Mouse (Mus musculus): ENCODE measurements around the gene Trappc13. TPM values are rescaled to one million over a fixed set of nuclear protein-coding genes. Genes with fewer than 3 reads are reported as not detected.
A peak's percentile ranks its signal among the peaks of the same experiment; 100 is the strongest.

The Trappc13 gene
- polyA plus RNA-seq, 1 experiment from 2014 or later, result 71.7 TPM

- peak overlapping the region; percentile 78 for H3K4me3 ChIP-seq
- H3K27ac ChIP-seq, result peak overlapping the region; percentile 88
- 2% methylated on average over 38 of the region's 38 CpGs for WGBS
- peak; percentile 54 for DNase-seq (ENCODE audit: low spot score)
- peaks cover 37% of the 10 kb centered on the region for H3K4me1 ChIP-seq (replicated peaks)
- peaks cover 6% of the 10 kb centered on the region for H3K36me3 ChIP-seq
- H3K27me3 ChIP-seq (ENCODE audit: insufficient read depth, poor library complexity, severe bottlenecking), result no peaks in the 10 kb centered on the region
- H3K9me3 ChIP-seq, result no peaks in the 10 kb centered on the region
Measured at GRCm38 (mm10) chr13:104109816-104110521, 68.3 kb downstream of the Trappc13 start.

GRCm38 (mm10) chr13:104109288-104109815 is 68.9 kb downstream of the Trappc13 start, which contains the start of the genes Nln and Sgtb:
Gene Nln (minus strand): TSS chr13:104109614.
Gene Sgtb (plus strand): TSS chr13:104109741.
- Histone ChIP-seq H3K4me1 (replicated peaks) (peaks cover 37% of the 10 kb centered on the region), H3K36me3 (peaks cover 6% of the 10 kb centered on the region), H3K4me3 (peak within 1 kb of the TSS; percentile 78), H3K27me3 (ENCODE audit: insufficient read depth, poor library complexity, severe bottlenecking) (no peaks in the 10 kb centered on the region), H3K9me3 (peaks cover 4% of the 10 kb centered on the region; the same call in 1 of the 2 replicates), H3K27ac (peak within 1 kb of the TSS; percentile 88)
- 1% methylated on average over 44 of the region's 44 CpGs for WGBS
- DNase-seq (ENCODE audit: low spot score), result peak; percentile 94

DNA sequence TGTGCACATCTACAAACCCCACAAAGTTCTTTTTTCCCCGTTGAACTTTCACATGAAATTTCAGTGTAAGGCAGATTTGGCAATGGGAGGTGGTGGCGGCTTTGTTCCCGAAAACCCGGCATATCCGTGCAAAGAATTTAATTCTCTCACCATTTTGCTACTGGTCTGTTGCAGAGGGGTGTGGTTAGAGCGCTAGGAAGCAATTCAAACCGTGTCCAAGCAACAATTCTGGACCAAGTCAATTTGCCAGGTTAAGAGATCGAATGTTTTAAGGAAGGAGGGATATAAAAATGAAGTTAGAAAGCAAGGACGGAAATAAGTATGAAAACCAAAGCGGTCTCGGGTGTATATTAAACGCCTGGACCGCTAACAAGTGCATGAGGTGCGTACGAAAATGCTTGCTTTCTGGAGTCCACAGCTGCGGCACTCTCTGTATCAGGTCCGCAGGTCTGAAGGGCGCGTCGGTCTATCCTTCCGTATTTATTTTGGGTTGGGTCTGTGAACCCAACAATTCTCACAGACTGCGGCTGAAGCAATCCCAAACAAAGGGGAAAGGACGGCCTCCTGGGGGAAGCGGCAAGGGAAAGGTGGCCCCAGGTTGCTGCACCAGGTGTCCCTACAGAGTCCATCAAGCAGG is 69.5 kb downstream of the Trappc13 start:
- Histone ChIP-seq H3K36me3 (peaks cover 9% of the 10 kb centered on the region), H3K27ac (peak overlapping the region; percentile 88), H3K27me3 (ENCODE audit: insufficient read depth, poor library complexity, severe bottlenecking) (no peaks in the 10 kb centered on the region), H3K9me3 (peaks cover 10% of the 10 kb centered on the region; the same call in 1 of the 2 replicates), H3K4me3 (peak overlapping the region; percentile 78), H3K4me1 (replicated peaks) (peaks cover 37% of the 10 kb centered on the region)
- peak; percentile 38 for DNase-seq (ENCODE audit: low spot score)
- WGBS, result 2% methylated on average over 24 of the region's 24 CpGs

DNA sequence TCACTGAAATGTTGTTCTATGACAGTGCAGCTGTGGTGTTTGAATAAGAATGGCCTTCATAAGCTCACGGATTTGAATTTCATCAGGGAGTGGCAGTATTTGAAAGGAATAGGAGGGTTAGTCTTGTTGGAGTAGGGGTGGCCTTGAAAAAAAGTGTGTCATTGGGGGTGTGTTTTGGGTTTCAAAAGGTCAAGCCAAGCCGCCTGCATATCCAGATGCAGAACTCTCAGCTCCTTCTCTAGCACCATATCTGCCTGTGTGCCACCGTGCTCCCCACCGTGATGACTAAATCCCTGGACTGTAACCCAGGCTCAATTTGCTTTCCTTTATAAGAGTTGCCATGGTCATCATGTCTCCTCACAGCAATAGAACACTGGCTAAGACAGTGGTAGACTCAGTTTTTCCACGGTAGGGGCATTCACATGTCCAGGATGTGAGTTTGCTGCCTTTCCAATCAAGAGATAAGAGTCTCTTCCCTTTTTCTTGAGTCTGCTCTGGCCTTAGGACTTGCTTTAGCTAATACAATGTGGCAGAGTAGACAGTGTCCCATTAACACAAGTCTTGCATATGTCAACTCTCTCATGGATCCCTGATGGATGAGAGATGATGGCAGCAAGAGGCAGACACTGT is 76.5 kb downstream of the Trappc13 start:
- Histone ChIP-seq H3K4me3 (no peak overlapping the region), H3K9me3 (peaks cover 11% of the 10 kb centered on the region; the same call in 1 of the 2 replicates), H3K27me3 (ENCODE audit: insufficient read depth, poor library complexity, severe bottlenecking) (no peaks in the 10 kb centered on the region), H3K36me3 (peaks cover 10% of the 10 kb centered on the region), H3K4me1 (replicated peaks) (no peaks in the 10 kb centered on the region), H3K27ac (no peak overlapping the region)
- DNase-seq (ENCODE audit: low spot score), result no peak
- 89% methylated on average over 5 of the region's 5 CpGs for WGBS

- no peak overlapping the region for H3K27ac ChIP-seq
- H3K36me3 ChIP-seq, result peaks cover 10% of the 10 kb centered on the region
- no peak overlapping the region for H3K4me3 ChIP-seq
- no peaks in the 10 kb centered on the region for H3K27me3 ChIP-seq (ENCODE audit: insufficient read depth, poor library complexity, severe bottlenecking)
- 88% methylated on average over 4 of the region's 4 CpGs for WGBS
- peaks cover 11% of the 10 kb centered on the region; the same call in 1 of the 2 replicates for H3K9me3 ChIP-seq
- DNase-seq (ENCODE audit: low spot score), result no peak
- H3K4me1 ChIP-seq (replicated peaks), result no peaks in the 10 kb centered on the region
Measured at GRCm38 (mm10) chr13:104100416-104100815, 77.9 kb downstream of the Trappc13 start.

DNA sequence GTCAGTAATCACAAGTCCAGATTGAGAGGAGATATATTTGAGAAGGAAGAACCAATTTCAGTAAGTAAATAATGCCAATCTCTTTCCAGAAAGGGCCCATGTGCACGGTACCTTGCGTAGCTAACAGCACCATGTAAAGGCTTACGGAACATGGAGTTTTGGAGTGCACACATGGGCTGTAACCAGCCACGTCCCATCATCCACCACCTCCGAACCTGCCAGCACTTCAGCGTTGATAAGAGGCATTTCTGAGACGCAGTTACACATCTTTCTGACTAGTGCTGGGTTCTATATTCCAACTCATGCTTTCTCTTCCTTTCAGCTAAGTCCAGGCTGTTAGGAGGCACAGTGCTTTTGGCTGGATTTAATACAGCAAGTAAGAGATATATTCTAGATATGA is 81.1 kb downstream of the Trappc13 start:
- H3K27me3 ChIP-seq (ENCODE audit: insufficient read depth, poor library complexity, severe bottlenecking), result no peaks in the 10 kb centered on the region
- no peak overlapping the region for H3K27ac ChIP-seq
- no peaks in the 10 kb centered on the region for H3K9me3 ChIP-seq
- DNase-seq (ENCODE audit: low spot score), result no peak
- no peaks in the 10 kb centered on the region for H3K4me1 ChIP-seq (replicated peaks)
- 96% methylated on average over 7 of the region's 7 CpGs for WGBS
- H3K36me3 ChIP-seq, result peaks cover 3% of the 10 kb centered on the region; the same call in 1 of the 2 replicates
- H3K4me3 ChIP-seq, result no peak overlapping the region

DNA sequence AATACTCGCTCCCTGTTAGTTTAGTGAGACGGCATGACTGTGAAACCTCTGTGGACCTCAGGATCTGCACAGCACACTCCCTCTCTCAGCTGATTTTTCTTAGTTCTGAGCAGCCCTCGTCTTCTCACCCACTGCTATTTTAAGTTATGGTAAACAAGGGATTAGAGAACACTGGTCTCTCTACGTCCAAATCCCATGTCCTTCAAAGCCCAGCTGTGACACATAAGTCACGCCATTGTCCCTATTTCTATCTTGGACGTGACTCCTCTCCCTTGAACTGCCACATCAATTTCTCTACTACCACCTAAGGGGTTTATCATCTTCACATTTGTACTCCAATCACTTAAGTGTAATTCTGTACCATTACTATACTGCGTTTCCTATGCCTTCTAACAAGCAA is 82.3 kb downstream of the Trappc13 start:
- H3K27me3 ChIP-seq (ENCODE audit: insufficient read depth, poor library complexity, severe bottlenecking), result no peaks in the 10 kb centered on the region
- peaks cover 3% of the 10 kb centered on the region; the same call in 1 of the 2 replicates for H3K36me3 ChIP-seq
- H3K4me1 ChIP-seq (replicated peaks), result no peaks in the 10 kb centered on the region
- no peak overlapping the region for H3K4me3 ChIP-seq
- DNase-seq (ENCODE audit: low spot score), result no peak
- no peaks in the 10 kb centered on the region for H3K9me3 ChIP-seq
- H3K27ac ChIP-seq, result no peak overlapping the region
- 72% methylated on average over 7 of the region's 7 CpGs for WGBS

- WGBS, result 87% methylated on average over 11 of the region's 11 CpGs
- DNase-seq (ENCODE audit: low spot score), result no peak
- Histone ChIP-seq H3K9me3 (no peaks in the 10 kb centered on the region), H3K4me3 (no peak overlapping the region), H3K27me3 (ENCODE audit: insufficient read depth, poor library complexity, severe bottlenecking) (no peaks in the 10 kb centered on the region), H3K4me1 (replicated peaks) (no peaks in the 10 kb centered on the region), H3K36me3 (no peaks in the 10 kb centered on the region), H3K27ac (no peak overlapping the region)
Measured at GRCm38 (mm10) chr13:104094531-104095385, 83.5 kb downstream of the Trappc13 start.

Other genes starting within 250 kb of the Trappc13 start
- 15.8 and 19.3 TPM in 2 replicates for gene Nln, start 68.9 kb downstream of the Trappc13 start, polyA plus RNA-seq (2016; fragmentation: Nextera tagmentation; extraction: Ambion mirVana)
- gene Sgtb, start 68.7 kb downstream of the Trappc13 start, polyA plus RNA-seq (2016; fragmentation: Nextera tagmentation; extraction: Ambion mirVana), result 12.4 and 22.1 TPM in 2 replicates
- gene Trim23, start 328 bp upstream of the Trappc13 start, polyA plus RNA-seq (2016; fragmentation: Nextera tagmentation; extraction: Ambion mirVana), result 17.8 and 18.0 TPM in 2 replicates
- gene Cenpk, start 50.1 kb upstream of the Trappc13 start, polyA plus RNA-seq (2016; fragmentation: Nextera tagmentation; extraction: Ambion mirVana), result 55.5 and 86.6 TPM in 2 replicates
- 12.5 and 17.4 TPM in 2 replicates for gene Ppwd1, start 50.4 kb upstream of the Trappc13 start, polyA plus RNA-seq (2016; fragmentation: Nextera tagmentation; extraction: Ambion mirVana)
- gene Adamts6, start 109.4 kb upstream of the Trappc13 start, polyA plus RNA-seq (2016; fragmentation: Nextera tagmentation; extraction: Ambion mirVana), result 2.0 and 2.2 TPM in 2 replicates